Mouse (Mus musculus) myocyte (in vitro differentiated cells): ENCODE results near the gene Fez2. TPM values are rescaled to one million over a fixed set of nuclear protein-coding genes. Genes with fewer than 3 reads are reported as not detected.

Experiments used
- H3K27me3 ChIP-seq: one replicate; pipeline ENCODE4 v1.6.1; 2011; ENCODE audit not compliant: control insufficient read depth, insufficient read depth, insufficient read length
- H3K36me3 ChIP-seq: one replicate; pipeline ENCODE4 v1.6.1; 2011; ENCODE audit not compliant: control insufficient read depth, insufficient read depth
- H3K4me2 ChIP-seq: one replicate; pipeline ENCODE4 v1.6.1; 2011; ENCODE audit warnings: low read depth, control low read depth
- H3K4me3 ChIP-seq: one replicate; pipeline ENCODE4 v1.5.1; 2011; ENCODE audit warnings: mild to moderate bottlenecking, control low read depth, moderate library complexity
- H3K79me2 ChIP-seq: one replicate; pipeline ENCODE4 v1.6.1; 2011; ENCODE audit not compliant: control insufficient read depth, insufficient read depth
- H3ac ChIP-seq: one replicate; pipeline ENCODE4 v1.6.1; 2011; ENCODE audit not compliant: control insufficient read depth, insufficient read length
- CEBPB ChIP-seq: IDR thresholded peaks from 2 replicates; pipeline ENCODE4 v1.6.1; 2011; ENCODE audit warnings: mild to moderate bottlenecking, moderate library complexity; ENCODE audit not compliant: poor library complexity, insufficient read depth, severe bottlenecking
- E2F4 ChIP-seq: IDR thresholded peaks from one replicate; pipeline ENCODE4 v1.6.1; 2011; ENCODE audit warnings: mild to moderate bottlenecking, control low read depth, moderate library complexity; ENCODE audit not compliant: insufficient read depth
- MAX ChIP-seq: IDR thresholded peaks from one replicate; pipeline ENCODE4 v1.6.1; 2011; ENCODE audit warnings: low read depth, mild to moderate bottlenecking, control low read depth
- MYOD1 ChIP-seq, 3 experiments: IDR thresholded peaks; one replicate each; pipeline ENCODE4 v1.6.1; 2011; ENCODE audit warnings: control low read depth in 2 of 3, low read depth in 2 of 3, mild to moderate bottlenecking in 2 of 3, moderate library complexity in 1 of 3; ENCODE audit not compliant: insufficient read length in 2 of 3, control insufficient read depth in 1 of 3
- MYOG ChIP-seq, 3 experiments: IDR thresholded peaks; one replicate each; pipeline ENCODE4 v1.6.1; 2011; ENCODE audit warnings: control low read depth in 2 of 3, low read depth in 2 of 3, mild to moderate bottlenecking in 2 of 3; ENCODE audit not compliant: insufficient read length in 2 of 3, control insufficient read depth in 1 of 3, insufficient read depth in 1 of 3
- POLR2A ChIP-seq: IDR thresholded peaks from one replicate; pipeline ENCODE4 v1.6.1; 2011; ENCODE audit warnings: low read depth, mild to moderate bottlenecking, control low read depth, moderate library complexity; ENCODE audit not compliant: insufficient read length
- POLR2AphosphoS2 ChIP-seq: IDR thresholded peaks from one replicate; pipeline ENCODE4 v1.6.1; 2011; ENCODE audit warnings: low read depth, control low read depth; ENCODE audit not compliant: insufficient read length
- REST ChIP-seq: IDR thresholded peaks from one replicate; pipeline ENCODE4 v1.6.1; 2011; ENCODE audit warnings: mild to moderate bottlenecking, control low read depth, moderate library complexity; ENCODE audit not compliant: insufficient read depth, insufficient read length
- SRF ChIP-seq: IDR thresholded peaks from one replicate; pipeline ENCODE4 v1.6.1; 2011; ENCODE audit warnings: low read depth; ENCODE audit not compliant: control insufficient read depth, insufficient read length
- TCF12 ChIP-seq: IDR thresholded peaks from one replicate; pipeline ENCODE4 v1.6.1; 2011; ENCODE audit warnings: mild to moderate bottlenecking, control low read depth; ENCODE audit not compliant: poor library complexity, insufficient read depth, severe bottlenecking
- TCF3 ChIP-seq: IDR thresholded peaks from one replicate; pipeline ENCODE4 v1.6.1; 2011; ENCODE audit warnings: low read depth, control low read depth; ENCODE audit not compliant: insufficient read length
- USF1 ChIP-seq: IDR thresholded peaks from one replicate; pipeline ENCODE4 v1.6.1; 2011; ENCODE audit warnings: low read depth, mild to moderate bottlenecking, control low read depth, moderate library complexity
- polyA plus RNA-seq: library from polyadenylated mRNA; unstranded; fragments of >200 nt; fragmentation: generic; extraction: Trizol; gene quantifications from one replicate; pipeline ENCODE4 v1.2.1, GENCODE M21; 2012; ENCODE audit warnings: missing spikeins

The Fez2 gene
- polyA plus RNA-seq, 1 experiment = 19.0 TPM

DNA sequence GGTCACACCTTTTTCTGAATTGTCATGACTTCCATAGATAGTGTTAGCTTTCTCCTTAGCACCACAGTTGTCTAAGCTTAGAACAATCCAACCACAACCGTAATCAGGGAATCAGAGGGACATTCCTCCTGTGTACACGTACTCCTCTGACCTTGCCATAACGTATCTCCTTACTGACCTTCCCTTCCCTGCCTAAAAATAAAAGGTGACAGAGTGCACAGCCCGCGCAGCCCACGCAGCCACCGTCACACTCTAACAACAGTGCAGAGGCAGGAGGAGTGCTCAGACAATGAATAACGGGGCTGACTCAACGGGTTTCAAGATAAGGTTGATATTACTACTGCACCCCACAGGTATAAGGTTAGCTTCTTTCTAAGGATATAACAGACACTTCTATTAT, 14.1 kb downstream of the Fez2 start:
- H3K36me3 ChIP-seq = no peaks in the 10 kb centered on the region
- H3K27me3 ChIP-seq = no peaks in the 10 kb centered on the region
- H3ac ChIP-seq = no peak overlapping the region
- TF ChIP-seq TCF3 (no peak), REST (no peak), MYOG (IDR thresholded peaks at IDR 0.05; ENCODE audit: control insufficient read depth in 1 of 3, insufficient read depth in 1 of 3, insufficient read length in 2 of 3, low read depth in 2 of 3) (peak in 1 of 3 experiments; percentile 9)
- H3K79me2 ChIP-seq = no peaks in the 10 kb centered on the region
- H3K4me2 ChIP-seq = peak overlapping the region; percentile 62
- H3K4me3 ChIP-seq = no peak overlapping the region

DNA sequence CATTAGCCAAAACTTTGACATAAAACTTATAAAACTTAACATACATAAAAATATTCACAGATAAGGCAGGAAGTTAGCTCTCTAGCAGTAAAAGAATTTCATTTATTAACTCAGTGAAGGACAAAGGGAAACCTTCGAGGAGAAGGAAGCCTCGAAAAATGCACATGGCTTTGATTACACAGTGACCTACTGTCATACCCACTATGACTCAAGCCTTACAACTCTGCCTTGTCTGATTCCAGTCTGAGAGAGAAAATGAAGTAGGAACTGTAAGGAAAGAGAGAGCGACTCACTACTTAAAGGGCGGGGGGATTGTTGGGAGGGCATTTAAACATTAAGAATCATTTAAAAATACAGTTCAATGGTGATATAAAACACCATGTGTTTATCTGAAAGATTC, 14.7 kb downstream of the Fez2 start:
- Histone ChIP-seq H3K79me2 (no peaks in the 10 kb centered on the region), H3K36me3 (no peaks in the 10 kb centered on the region), H3ac (no peak overlapping the region), H3K4me2 (peak overlapping the region; percentile 62), H3K27me3 (no peaks in the 10 kb centered on the region), H3K4me3 (no peak overlapping the region)
- TF ChIP-seq MAX (no peak), MYOD1 (IDR thresholded peaks at IDR 0.05; ENCODE audit: control insufficient read depth in 1 of 3, insufficient read length in 2 of 3, low read depth in 2 of 3) (no peak), POLR2A (no peak), MYOG (IDR thresholded peaks at IDR 0.05; ENCODE audit: control insufficient read depth in 1 of 3, insufficient read depth in 1 of 3, insufficient read length in 2 of 3, low read depth in 2 of 3) (no peak), CEBPB (no peak), E2F4 (no peak)

DNA sequence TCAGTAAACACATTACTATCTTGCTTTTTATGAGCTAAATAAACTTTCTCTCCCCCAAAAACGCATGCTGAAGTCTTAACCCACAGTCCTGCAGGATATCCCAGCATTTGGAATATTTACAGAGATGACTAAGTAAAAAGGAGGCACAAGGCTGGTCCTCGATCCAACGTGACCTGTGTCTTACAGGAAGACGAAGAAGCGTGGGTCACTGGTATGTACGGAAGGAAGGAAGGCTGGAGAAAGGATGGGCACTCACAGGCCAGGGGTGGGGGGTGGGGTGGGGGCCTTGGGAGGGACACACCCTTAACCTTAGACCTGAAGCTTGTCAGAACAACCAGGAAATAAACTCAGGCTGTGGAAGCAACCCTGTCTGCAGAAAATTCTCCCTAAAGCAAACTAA, 15.8 kb downstream of the Fez2 start:
- TF ChIP-seq TCF12 (no peak), TCF3 (no peak), MYOG (IDR thresholded peaks at IDR 0.05; ENCODE audit: control insufficient read depth in 1 of 3, insufficient read depth in 1 of 3, insufficient read length in 2 of 3, low read depth in 2 of 3) (no peak), MAX (no peak), POLR2A (no peak), USF1 (no peak), SRF (no peak), E2F4 (no peak), POLR2AphosphoS2 (no peak), MYOD1 (IDR thresholded peaks at IDR 0.05; ENCODE audit: control insufficient read depth in 1 of 3, insufficient read length in 2 of 3, low read depth in 2 of 3) (no peak), REST (no peak), CEBPB (no peak)

DNA sequence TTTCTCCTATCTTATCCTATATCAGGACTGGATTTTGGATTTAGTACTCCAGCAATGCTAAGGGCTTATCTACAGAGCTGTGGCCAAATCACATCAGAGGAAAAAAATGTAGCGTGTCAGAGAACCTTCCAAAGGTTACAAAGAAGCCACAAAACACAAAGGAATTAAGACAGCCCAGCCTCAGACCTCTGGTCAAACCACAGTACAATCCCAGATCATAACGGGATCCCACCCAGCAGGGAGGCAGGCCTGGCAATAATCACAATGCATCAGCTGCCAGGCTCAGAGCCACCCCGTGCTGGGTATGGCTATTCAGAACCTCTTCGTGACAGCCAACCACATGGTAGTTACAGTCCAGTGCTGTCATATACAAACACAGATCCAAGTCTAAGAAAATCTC, 16.2 kb downstream of the Fez2 start:
- Histone ChIP-seq H3K4me3 (no peak overlapping the region), H3ac (no peak overlapping the region), H3K79me2 (no peaks in the 10 kb centered on the region), H3K36me3 (no peaks in the 10 kb centered on the region), H3K27me3 (no peaks in the 10 kb centered on the region), H3K4me2 (peak overlapping the region; percentile 53)
- TF ChIP-seq TCF3 (no peak), CEBPB (no peak), MYOD1 (IDR thresholded peaks at IDR 0.05; ENCODE audit: control insufficient read depth in 1 of 3, insufficient read length in 2 of 3, low read depth in 2 of 3) (peak in 2 of 3 experiments; percentile 72 to 88), REST (no peak), MYOG (IDR thresholded peaks at IDR 0.05; ENCODE audit: control insufficient read depth in 1 of 3, insufficient read depth in 1 of 3, insufficient read length in 2 of 3, low read depth in 2 of 3) (peak in 2 of 3 experiments; percentile 69 to 89), E2F4 (no peak), SRF (no peak), USF1 (no peak), MAX (peak; percentile 69), TCF12 (peak; percentile 11), POLR2A (no peak)

More for the DNA sequence above, 15.8 kb downstream of the Fez2 start:
- Histone ChIP-seq H3ac (no peak overlapping the region), H3K79me2 (no peaks in the 10 kb centered on the region), H3K27me3 (no peaks in the 10 kb centered on the region), H3K4me3 (no peak overlapping the region), H3K36me3 (no peaks in the 10 kb centered on the region), H3K4me2 (peak overlapping the region; percentile 53)

DNA sequence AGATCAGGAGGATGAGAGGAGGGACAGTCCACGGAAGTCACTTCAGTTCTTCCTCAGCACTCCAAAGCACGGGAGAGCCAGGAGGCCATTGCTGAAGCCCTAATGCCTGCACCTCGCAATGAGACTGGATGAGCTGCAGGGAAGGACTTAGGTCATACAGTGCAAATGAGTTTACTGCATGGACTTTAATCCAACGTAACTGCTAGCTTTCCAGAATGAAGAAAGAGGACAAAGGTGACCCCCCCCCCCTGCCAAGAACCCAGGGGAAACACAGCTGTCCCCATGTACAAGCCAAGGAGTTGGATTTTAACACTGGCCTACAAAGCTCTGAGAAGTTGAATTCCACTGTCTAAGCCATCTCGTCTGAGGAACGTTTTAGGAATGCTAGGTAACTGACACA, 16.6 kb downstream of the Fez2 start:
- Histone ChIP-seq H3K27me3 (no peaks in the 10 kb centered on the region), H3K79me2 (no peaks in the 10 kb centered on the region), H3K36me3 (no peaks in the 10 kb centered on the region), H3K4me3 (no peak overlapping the region), H3ac (no peak overlapping the region), H3K4me2 (peak overlapping the region; percentile 35)
- TF ChIP-seq MYOD1 (IDR thresholded peaks at IDR 0.05; ENCODE audit: control insufficient read depth in 1 of 3, insufficient read length in 2 of 3, low read depth in 2 of 3) (peak in 1 of 3 experiments; percentile 9), TCF3 (no peak), REST (no peak), E2F4 (no peak), POLR2A (no peak), MYOG (IDR thresholded peaks at IDR 0.05; ENCODE audit: control insufficient read depth in 1 of 3, insufficient read depth in 1 of 3, insufficient read length in 2 of 3, low read depth in 2 of 3) (peak in 1 of 3 experiments; percentile 11), CEBPB (no peak), POLR2AphosphoS2 (no peak)
